Mouse (Mus musculus): ENCODE results near the gene Atoh8. TPM values are rescaled to one million over a fixed set of nuclear protein-coding genes. Genes with fewer than 3 reads are reported as not detected.

The Atoh8 gene
- total and polyA plus RNA-seq, 2 experiments from 2014 or later = 4.5 to 7.1 TPM

DNA sequence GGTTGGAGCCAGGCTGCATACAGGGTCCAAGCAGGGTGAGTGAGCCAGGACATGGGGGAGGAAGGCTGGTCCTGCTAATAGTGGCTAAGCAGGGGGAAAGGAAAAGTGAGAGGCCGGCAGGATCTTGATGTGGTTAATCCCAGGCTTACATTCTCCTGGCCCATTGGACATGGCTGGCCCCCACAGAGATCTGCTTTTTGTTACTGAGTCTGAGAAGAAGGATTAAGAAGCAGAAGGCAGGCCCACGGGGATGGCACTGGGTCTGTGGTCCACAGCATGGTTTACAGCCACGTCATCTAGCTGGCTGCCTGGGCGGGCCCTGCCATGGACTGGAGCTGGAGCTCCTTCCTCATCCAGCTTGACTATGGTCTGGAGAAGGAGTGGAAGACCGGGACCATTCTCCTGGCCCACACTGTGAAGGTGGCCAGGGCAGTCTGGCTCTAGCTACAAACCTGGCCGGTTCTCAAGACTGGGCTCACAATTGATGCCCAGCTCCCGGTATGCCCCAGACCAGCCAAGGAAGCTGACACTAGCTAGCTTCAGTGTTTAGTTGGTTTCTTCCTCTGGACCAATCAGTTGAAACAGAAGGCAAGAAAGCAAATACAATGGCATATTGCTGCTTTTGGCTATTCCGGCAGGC, 26.9 kb downstream of the Atoh8 start:
- no peak overlapping the region for H3K4me2 ChIP-seq (ENCODE audit: low read depth, low read length)
- H3K4me3 ChIP-seq (ENCODE audit: low read depth, low read length) = no peak overlapping the region
- no peaks in the 10 kb centered on the region for H3K27me3 ChIP-seq (ENCODE audit: control insufficient read depth, insufficient read depth, low read length)
- peaks cover 32% of the 10 kb centered on the region for H3K36me3 ChIP-seq (replicated peaks; ENCODE audit: control insufficient read depth, insufficient read depth, low read length)
- H3K9me3 ChIP-seq (replicated peaks; ENCODE audit: control insufficient read depth, low read length) = no peaks in the 10 kb centered on the region
- TF ChIP-seq EP300 (IDR thresholded peaks at IDR 0.05; ENCODE audit: low read depth) (no peak), CTCF (IDR thresholded peaks at IDR 0.05; ENCODE audit: low read depth) (no peak)
- no peak overlapping the region for H3K27ac ChIP-seq (ENCODE audit: low read depth)
- peaks cover 12% of the 10 kb centered on the region for H3K4me1 ChIP-seq (ENCODE audit: control insufficient read depth, insufficient read depth)
- H3K9ac ChIP-seq (replicated peaks; ENCODE audit: low read depth, low read length) = no peak overlapping the region
- DNase-seq (ENCODE audit: low spot score) (no peak), ATAC-seq (ENCODE audit: insufficient read depth, low read depth) (no peak)
- WGBS = 89% methylated on average over 8 of the region's 8 CpGs

DNA sequence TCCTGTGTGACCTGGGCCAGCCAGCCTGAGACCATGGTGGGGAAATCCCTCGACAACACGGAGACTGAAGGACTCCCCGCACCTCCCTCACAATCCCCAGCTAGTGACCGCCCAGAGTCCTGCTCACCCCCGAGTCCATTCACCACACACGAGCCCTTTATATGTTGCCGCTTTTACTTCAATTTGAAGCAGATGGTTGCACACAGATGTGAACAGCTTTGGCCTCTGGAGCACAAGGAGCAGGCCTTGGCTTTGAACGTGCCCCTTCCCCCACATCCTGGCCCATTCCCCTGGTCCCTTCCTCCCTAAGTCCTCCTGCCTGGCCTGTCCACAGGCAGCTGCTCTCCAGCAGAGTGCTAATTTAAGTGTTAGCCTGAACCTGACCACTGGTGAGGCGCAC, 29.4 kb downstream of the Atoh8 start:
- 85% methylated on average over 9 of the region's 9 CpGs for WGBS
- Histone ChIP-seq H3K36me3 (replicated peaks; ENCODE audit: control insufficient read depth, insufficient read depth, low read length) (peaks cover 32% of the 10 kb centered on the region), H3K9ac (replicated peaks; ENCODE audit: low read depth, low read length) (no peak overlapping the region), H3K27me3 (ENCODE audit: control insufficient read depth, insufficient read depth, low read length) (no peaks in the 10 kb centered on the region), H3K27ac (ENCODE audit: low read depth) (no peak overlapping the region), H3K4me2 (ENCODE audit: low read depth, low read length) (no peak overlapping the region), H3K4me3 (ENCODE audit: low read depth, low read length) (no peak overlapping the region), H3K4me1 (ENCODE audit: control insufficient read depth, insufficient read depth) (peaks cover 19% of the 10 kb centered on the region), H3K9me3 (replicated peaks; ENCODE audit: control insufficient read depth, low read length) (no peaks in the 10 kb centered on the region)
- TF ChIP-seq EP300 (IDR thresholded peaks at IDR 0.05; ENCODE audit: low read depth) = no peak
- TF ChIP-seq CTCF (IDR thresholded peaks at IDR 0.05; ENCODE audit: low read depth) = no peak
- no peak for DNase-seq (ENCODE audit: low spot score)
- no peak for ATAC-seq (ENCODE audit: insufficient read depth, low read depth)

DNA sequence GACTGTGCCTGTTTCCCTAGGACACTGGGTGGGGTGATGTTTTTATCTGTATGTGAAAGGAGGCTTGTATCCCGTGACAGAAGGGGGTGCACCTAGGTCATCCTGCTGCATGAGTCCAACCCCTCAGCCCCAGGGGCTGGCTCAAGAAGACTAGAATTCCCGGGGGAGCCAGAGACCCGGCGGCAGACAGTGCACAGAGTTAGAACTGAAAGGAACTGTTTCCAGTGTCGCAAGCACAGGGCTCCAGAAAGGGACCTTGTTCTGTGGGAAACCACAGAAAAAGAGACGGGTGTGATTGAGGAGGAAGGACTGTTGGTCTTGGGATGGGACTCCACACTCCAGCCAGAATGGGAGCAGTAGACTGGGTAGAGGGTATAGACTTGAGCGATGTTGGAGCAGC, 30.5 kb downstream of the Atoh8 start:
- DNase-seq (ENCODE audit: low spot score) = no peak
- no peak overlapping the region for H3K9ac ChIP-seq (replicated peaks; ENCODE audit: low read depth, low read length)
- WGBS = 65% methylated on average over 7 of the region's 7 CpGs
- H3K4me2 ChIP-seq (ENCODE audit: low read depth, low read length) = no peak overlapping the region
- ATAC-seq (ENCODE audit: insufficient read depth, low read depth) = no peak
- no peaks in the 10 kb centered on the region for H3K27me3 ChIP-seq (ENCODE audit: control insufficient read depth, insufficient read depth, low read length)
- no peak overlapping the region for H3K27ac ChIP-seq (ENCODE audit: low read depth)
- no peak for TF ChIP-seq EP300 (IDR thresholded peaks at IDR 0.05; ENCODE audit: low read depth)
- H3K4me3 ChIP-seq (ENCODE audit: low read depth, low read length) = no peak overlapping the region
- no peaks in the 10 kb centered on the region for H3K9me3 ChIP-seq (replicated peaks; ENCODE audit: control insufficient read depth, low read length)
- peaks cover 26% of the 10 kb centered on the region for H3K4me1 ChIP-seq (ENCODE audit: control insufficient read depth, insufficient read depth)
- peaks cover 32% of the 10 kb centered on the region for H3K36me3 ChIP-seq (replicated peaks; ENCODE audit: control insufficient read depth, insufficient read depth, low read length)

DNA sequence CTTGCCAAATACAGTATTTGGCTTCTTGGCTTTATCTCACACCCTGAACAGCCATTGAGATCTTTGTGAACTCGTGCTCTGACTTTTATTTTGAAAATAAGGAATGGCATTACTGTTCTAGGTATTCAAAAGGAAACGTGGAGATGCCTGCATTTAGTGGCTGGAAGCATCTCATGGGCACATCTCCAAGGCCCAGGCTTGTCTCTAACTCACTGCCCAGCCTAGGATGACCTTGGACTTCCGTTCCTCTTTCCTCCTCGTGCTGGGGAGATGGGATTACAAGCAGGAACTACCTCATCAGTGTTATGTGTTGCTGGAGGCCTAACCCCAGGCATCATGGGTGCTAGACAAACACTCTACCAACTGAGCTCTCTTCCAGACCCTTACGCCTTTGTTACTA, 32.1 kb downstream of the Atoh8 start:
- ATAC-seq (ENCODE audit: insufficient read depth, low read depth) (no peak), DNase-seq (ENCODE audit: low spot score) (no peak)
- Histone ChIP-seq H3K9ac (replicated peaks; ENCODE audit: low read depth, low read length) (no peak overlapping the region), H3K4me3 (ENCODE audit: low read depth, low read length) (no peak overlapping the region), H3K27ac (ENCODE audit: low read depth) (no peak overlapping the region), H3K27me3 (ENCODE audit: control insufficient read depth, insufficient read depth, low read length) (no peaks in the 10 kb centered on the region), H3K4me2 (ENCODE audit: low read depth, low read length) (no peak overlapping the region), H3K9me3 (replicated peaks; ENCODE audit: control insufficient read depth, low read length) (no peaks in the 10 kb centered on the region), H3K4me1 (ENCODE audit: control insufficient read depth, insufficient read depth) (peaks cover 29% of the 10 kb centered on the region), H3K36me3 (replicated peaks; ENCODE audit: control insufficient read depth, insufficient read depth, low read length) (peaks cover 32% of the 10 kb centered on the region)
- TF ChIP-seq EP300 (IDR thresholded peaks at IDR 0.05; ENCODE audit: low read depth) = no peak
- TF ChIP-seq CTCF (IDR thresholded peaks at IDR 0.05; ENCODE audit: low read depth) = no peak
- 37% methylated on average over 5 of the region's 5 CpGs for WGBS

DNA sequence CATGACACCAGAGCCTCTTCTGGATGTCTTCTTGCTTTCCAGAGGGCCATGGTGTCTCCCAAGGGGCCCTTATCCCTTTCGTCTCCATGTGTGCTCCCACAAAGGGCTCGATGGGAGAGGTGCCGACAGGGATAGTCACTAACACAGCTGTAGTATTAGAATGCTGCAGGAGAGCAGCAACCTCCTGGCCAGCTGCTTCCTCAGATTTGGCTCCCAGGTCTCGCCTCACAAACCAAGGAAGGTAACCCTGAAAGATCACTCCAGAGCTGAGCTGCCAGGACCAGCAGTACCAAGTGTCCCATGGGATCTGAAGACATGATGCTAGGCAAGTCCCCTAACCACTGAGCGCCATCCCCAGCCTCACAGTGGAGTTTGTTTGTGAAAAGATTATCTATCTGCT, 32.6 kb downstream of the Atoh8 start:
- no peak overlapping the region for H3K27ac ChIP-seq (ENCODE audit: low read depth)
- DNase-seq (ENCODE audit: low spot score) (no peak), ATAC-seq (ENCODE audit: insufficient read depth, low read depth) (no peak)
- H3K27me3 ChIP-seq (ENCODE audit: control insufficient read depth, insufficient read depth, low read length) = no peaks in the 10 kb centered on the region
- peaks cover 31% of the 10 kb centered on the region for H3K4me1 ChIP-seq (ENCODE audit: control insufficient read depth, insufficient read depth)
- no peak for TF ChIP-seq EP300 (IDR thresholded peaks at IDR 0.05; ENCODE audit: low read depth)
- TF ChIP-seq CTCF (IDR thresholded peaks at IDR 0.05; ENCODE audit: low read depth) = no peak
- H3K9me3 ChIP-seq (replicated peaks; ENCODE audit: control insufficient read depth, low read length) = no peaks in the 10 kb centered on the region
- no peak overlapping the region for H3K9ac ChIP-seq (replicated peaks; ENCODE audit: low read depth, low read length)
- H3K4me2 ChIP-seq (ENCODE audit: low read depth, low read length) = no peak overlapping the region
- 56% methylated on average over 5 of the region's 5 CpGs for WGBS
- peaks cover 32% of the 10 kb centered on the region for H3K36me3 ChIP-seq (replicated peaks; ENCODE audit: control insufficient read depth, insufficient read depth, low read length)
- no peak overlapping the region for H3K4me3 ChIP-seq (ENCODE audit: low read depth, low read length)

DNA sequence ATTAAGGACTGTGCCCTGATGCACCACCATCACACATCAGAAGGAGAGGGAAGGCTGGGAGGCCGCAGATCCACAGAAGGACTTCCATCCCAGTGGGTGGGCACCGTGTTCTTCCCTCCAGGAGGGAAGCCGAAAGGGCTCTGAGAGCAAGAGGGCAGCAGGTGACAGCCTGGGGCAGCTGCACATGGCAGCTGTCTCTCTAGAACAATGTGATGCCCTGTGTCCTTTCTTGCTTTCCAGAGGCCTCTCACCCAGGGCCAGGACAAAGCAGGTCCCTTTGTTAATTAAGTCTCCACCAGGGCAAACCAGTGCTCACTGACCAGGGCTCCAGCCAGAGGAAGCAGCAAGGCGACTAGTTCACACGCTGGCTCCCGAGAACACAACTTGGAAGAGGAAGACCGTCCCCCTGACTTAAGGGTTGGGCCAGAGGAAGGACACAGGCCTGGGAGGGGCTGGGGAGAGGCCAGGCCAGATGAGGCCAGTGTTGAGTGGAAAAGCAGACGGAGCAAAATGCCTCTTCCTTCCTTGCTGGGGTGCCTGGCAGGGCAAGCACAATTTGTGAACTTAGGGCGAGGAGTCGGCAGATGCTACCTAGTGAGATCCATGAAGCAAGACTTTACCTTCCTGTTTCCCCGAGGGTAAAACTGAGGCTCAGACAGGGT, 34.7 kb downstream of the Atoh8 start:
- H3K27me3 ChIP-seq (ENCODE audit: control insufficient read depth, insufficient read depth, low read length) = no peaks in the 10 kb centered on the region
- DNase-seq (ENCODE audit: low spot score) (no peak), ATAC-seq (ENCODE audit: insufficient read depth, low read depth) (peak; percentile 51)
- TF ChIP-seq EP300 (IDR thresholded peaks at IDR 0.05; ENCODE audit: low read depth) (no peak), CTCF (IDR thresholded peaks at IDR 0.05; ENCODE audit: low read depth) (no peak)
- no peak overlapping the region for H3K4me3 ChIP-seq (ENCODE audit: low read depth, low read length)
- H3K4me1 ChIP-seq (ENCODE audit: control insufficient read depth, insufficient read depth) = peaks cover 31% of the 10 kb centered on the region
- H3K9me3 ChIP-seq (replicated peaks; ENCODE audit: control insufficient read depth, low read length) = no peaks in the 10 kb centered on the region
- H3K4me2 ChIP-seq (ENCODE audit: low read depth, low read length) = no peak overlapping the region
- peak overlapping the region; percentile 17 for H3K27ac ChIP-seq (ENCODE audit: low read depth)
- WGBS = 53% methylated on average over 11 of the region's 11 CpGs
- H3K9ac ChIP-seq (replicated peaks; ENCODE audit: low read depth, low read length) = no peak overlapping the region
- peaks cover 21% of the 10 kb centered on the region for H3K36me3 ChIP-seq (replicated peaks; ENCODE audit: control insufficient read depth, insufficient read depth, low read length)
